Mouse (Mus musculus) CH12.LX (cell line): Measurements from ENCODE around the gene Ylpm1.

Source experiments
- BHLHE40 ChIP-seq: IDR thresholded peaks from 2 replicates; pipeline ENCODE4 v1.6.1; 2011; ENCODE audit warnings: mild to moderate bottlenecking, low read depth, low read length, improper control_type of control experiment
- CTCF ChIP-seq, 2 experiments: IDR thresholded peaks in 1 of 2; conservative IDR thresholded peaks in 1 of 2; 2 replicates each; pipeline ENCODE4 v1.5.1; 2011 to 2012; ENCODE audit warnings: low read depth in 2 of 2, low read length in 2 of 2, improper control_type of control experiment in 1 of 2, inconsistent platforms in 1 of 2, mild to moderate bottlenecking in 1 of 2, moderate library complexity in 1 of 2
- ELF1 ChIP-seq: IDR thresholded peaks from 2 replicates; pipeline ENCODE4 v1.6.1; 2014; ENCODE audit warnings: low read depth, mild to moderate bottlenecking, inconsistent platforms, low read length, improper control_type of control experiment
- EP300 ChIP-seq: IDR thresholded peaks from 2 replicates; pipeline ENCODE4 v1.6.1; 2011; ENCODE audit warnings: low read length, improper control_type of control experiment
- HCFC1 ChIP-seq: IDR thresholded peaks from 2 replicates; pipeline ENCODE4 v1.6.1; 2012; ENCODE audit warnings: low read depth, mild to moderate bottlenecking, inconsistent platforms, low read length, improper control_type of control experiment
- IRF4 ChIP-seq: IDR thresholded peaks from 2 replicates; pipeline ENCODE4 v1.6.1; 2014; ENCODE audit warnings: low read depth, mild to moderate bottlenecking, inconsistent platforms, low read length, improper control_type of control experiment
- NELFE ChIP-seq: IDR thresholded peaks from 2 replicates; pipeline ENCODE4 v1.6.1; 2011; ENCODE audit warnings: low read depth, low read length, improper control_type of control experiment
- POLR2A ChIP-seq: IDR thresholded peaks from 2 replicates; pipeline ENCODE4 v1.6.1; 2011; ENCODE audit warnings: low read depth, mild to moderate bottlenecking, improper control_type of control experiment, low read length
- UBTF ChIP-seq: IDR thresholded peaks from 2 replicates; pipeline ENCODE4 v1.6.1; 2012; ENCODE audit warnings: low read depth, mild to moderate bottlenecking, inconsistent platforms, low read length, improper control_type of control experiment, moderate library complexity
- ZC3H11A ChIP-seq: IDR thresholded peaks from 2 replicates; pipeline ENCODE4 v1.6.1; 2012; ENCODE audit warnings: low read depth, mild to moderate bottlenecking, inconsistent platforms, low read length, improper control_type of control experiment

GRCm38 (mm10) chr12:85007021-85007420 is 10.9 kb downstream of the Ylpm1 start:
- TF ChIP-seq UBTF (no peak), EP300 (no peak), CTCF (conservative IDR thresholded peaks at IDR 0.05 in 1 of 2, IDR thresholded peaks at IDR 0.05 in 1 of 2; ENCODE audit: low read depth in 2 of 2, low read length in 2 of 2) (no peak), HCFC1 (no peak), ZC3H11A (no peak), IRF4 (no peak), POLR2A (no peak), ELF1 (no peak), BHLHE40 (no peak), NELFE (no peak)
